Mouse (Mus musculus): ENCODE measurements at regions not wholly inside any gene's neighbourhood (a gene's known extent, or its start where the extent isn't known, plus 50 kb on each side); places are given as distances from the start of the nearest gene placed in this dataset.

GRCm38 (mm10) chr15:93189266-93189855, 85.6 kb downstream of the Gxylt1 start:
- Histone ChIP-seq H3K36me3 (ENCODE audit: insufficient read depth) (no peaks in the 10 kb centered on the region), H3K27me3 (ENCODE audit: insufficient read depth, low read length) (no peaks in the 10 kb centered on the region), H3K4me2 (ENCODE audit: low read depth) (no peak overlapping the region), H3K4me3 (ENCODE audit: low read depth, low read length) (no peak overlapping the region), H3K4me1 (ENCODE audit: insufficient read depth) (no peaks in the 10 kb centered on the region), H3K9ac (no peak overlapping the region), H3K9me3 (ENCODE audit: low read length) (no peaks in the 10 kb centered on the region), H3K27ac (ENCODE audit: low read depth, low read length) (no peak overlapping the region)
- ATAC-seq (no peak), DNase-seq (no peak)
- WGBS, result 92% methylated on average over 7 of the region's 7 CpGs
- no peak for TF ChIP-seq CTCF (IDR thresholded peaks at IDR 0.05; ENCODE audit: low read depth)

GRCm38 (mm10) chr15:93176221-93176620, 98.8 kb downstream of the Gxylt1 start:
- H3K27me3 ChIP-seq (ENCODE audit: insufficient read depth, low read length), result no peaks in the 10 kb centered on the region
- H3K4me1 ChIP-seq (ENCODE audit: insufficient read depth), result no peaks in the 10 kb centered on the region
- WGBS, result 54% methylated on average over 5 of the region's 5 CpGs
- no peak overlapping the region for H3K9ac ChIP-seq
- no peak overlapping the region for H3K4me3 ChIP-seq (ENCODE audit: low read depth, low read length)
- DNase-seq (no peak), ATAC-seq (no peak)
- TF ChIP-seq CTCF (IDR thresholded peaks at IDR 0.05; ENCODE audit: low read depth), result no peak
- no peak overlapping the region for H3K4me2 ChIP-seq (ENCODE audit: low read depth)
- H3K27ac ChIP-seq (ENCODE audit: low read depth, low read length), result no peak overlapping the region
- H3K36me3 ChIP-seq (ENCODE audit: insufficient read depth), result no peaks in the 10 kb centered on the region
- H3K9me3 ChIP-seq (ENCODE audit: low read length), result no peaks in the 10 kb centered on the region

GRCm38 (mm10) chr15:93168784-93169183, 106.2 kb downstream of the Gxylt1 start:
- no peaks in the 10 kb centered on the region for H3K9me3 ChIP-seq (ENCODE audit: low read length)
- no peaks in the 10 kb centered on the region for H3K4me1 ChIP-seq (ENCODE audit: insufficient read depth)
- no peak overlapping the region for H3K27ac ChIP-seq (ENCODE audit: low read depth, low read length)
- no peak overlapping the region for H3K4me3 ChIP-seq (ENCODE audit: low read depth, low read length)
- no peaks in the 10 kb centered on the region for H3K27me3 ChIP-seq (ENCODE audit: insufficient read depth, low read length)
- 84% methylated on average over 3 of the region's 3 CpGs for WGBS
- no peak for DNase-seq
- no peaks in the 10 kb centered on the region for H3K36me3 ChIP-seq (ENCODE audit: insufficient read depth)
- no peak for ATAC-seq
- no peak overlapping the region for H3K9ac ChIP-seq
- no peak overlapping the region for H3K4me2 ChIP-seq (ENCODE audit: low read depth)
- TF ChIP-seq CTCF (IDR thresholded peaks at IDR 0.05; ENCODE audit: low read depth), result no peak

- Histone ChIP-seq H3K27ac (ENCODE audit: low read depth, low read length) (no peak overlapping the region), H3K9ac (no peak overlapping the region), H3K4me1 (ENCODE audit: insufficient read depth) (no peaks in the 10 kb centered on the region), H3K4me3 (ENCODE audit: low read depth, low read length) (no peak overlapping the region), H3K4me2 (ENCODE audit: low read depth) (no peak overlapping the region), H3K9me3 (ENCODE audit: low read length) (no peaks in the 10 kb centered on the region), H3K27me3 (ENCODE audit: insufficient read depth, low read length) (no peaks in the 10 kb centered on the region), H3K36me3 (ENCODE audit: insufficient read depth) (no peaks in the 10 kb centered on the region)
- no peak for DNase-seq
- 88% methylated on average over 9 of the region's 9 CpGs for WGBS
- ATAC-seq, result no peak
- TF ChIP-seq CTCF (IDR thresholded peaks at IDR 0.05; ENCODE audit: low read depth), result no peak
These were observed 107.5 kb downstream of the Gxylt1 start for GRCm38 (mm10) chr15:93167451-93167850.

GRCm38 (mm10) chr15:93161924-93162910, 112.8 kb downstream of the Gxylt1 start:
- H3K27ac ChIP-seq (ENCODE audit: low read depth, low read length), result no peak overlapping the region; the same call in 1 of the 2 replicates
- 61% methylated on average over 25 of the region's 25 CpGs for WGBS
- no peak overlapping the region for H3K4me3 ChIP-seq (ENCODE audit: low read depth, low read length)
- 0 out of 2 replicates have a peak, but pooled peaks have one; percentile 32 for ATAC-seq
- peak; percentile 18 for DNase-seq
- no peak overlapping the region for H3K9ac ChIP-seq
- no peak overlapping the region for H3K4me2 ChIP-seq (ENCODE audit: low read depth)
- H3K4me1 ChIP-seq (ENCODE audit: insufficient read depth), result no peaks in the 10 kb centered on the region
- no peaks in the 10 kb centered on the region for H3K27me3 ChIP-seq (ENCODE audit: insufficient read depth, low read length)
- H3K9me3 ChIP-seq (ENCODE audit: low read length), result no peaks in the 10 kb centered on the region
- TF ChIP-seq CTCF (IDR thresholded peaks at IDR 0.05; ENCODE audit: low read depth), result no peak
- H3K36me3 ChIP-seq (ENCODE audit: insufficient read depth), result no peaks in the 10 kb centered on the region

GRCm38 (mm10) chr15:93161329-93161728, 113.7 kb downstream of the Gxylt1 start:
- no peak overlapping the region for H3K4me3 ChIP-seq (ENCODE audit: low read depth, low read length)
- no peak overlapping the region for H3K4me2 ChIP-seq (ENCODE audit: low read depth)
- ATAC-seq, result peak; percentile 50; the same call in 1 of the 2 replicates
- TF ChIP-seq CTCF (IDR thresholded peaks at IDR 0.05; ENCODE audit: low read depth), result no peak
- no peaks in the 10 kb centered on the region for H3K36me3 ChIP-seq (ENCODE audit: insufficient read depth)
- H3K27me3 ChIP-seq (ENCODE audit: insufficient read depth, low read length), result no peaks in the 10 kb centered on the region
- no peaks in the 10 kb centered on the region for H3K9me3 ChIP-seq (ENCODE audit: low read length)
- no peaks in the 10 kb centered on the region for H3K4me1 ChIP-seq (ENCODE audit: insufficient read depth)
- DNase-seq, result peak; percentile 35
- 43% methylated on average over 7 of the region's 7 CpGs for WGBS
- H3K9ac ChIP-seq, result no peak overlapping the region
- no peak overlapping the region; the same call in 1 of the 2 replicates for H3K27ac ChIP-seq (ENCODE audit: low read depth, low read length)

- Histone ChIP-seq H3K27ac (ENCODE audit: low read depth, low read length) (no peak overlapping the region), H3K27me3 (ENCODE audit: insufficient read depth, low read length) (no peaks in the 10 kb centered on the region), H3K36me3 (ENCODE audit: insufficient read depth) (no peaks in the 10 kb centered on the region), H3K4me3 (ENCODE audit: low read depth, low read length) (no peak overlapping the region), H3K4me1 (ENCODE audit: insufficient read depth) (no peaks in the 10 kb centered on the region), H3K9me3 (ENCODE audit: low read length) (no peaks in the 10 kb centered on the region), H3K9ac (no peak overlapping the region), H3K4me2 (ENCODE audit: low read depth) (no peak overlapping the region)
- no peak for TF ChIP-seq CTCF (IDR thresholded peaks at IDR 0.05; ENCODE audit: low read depth)
- DNase-seq (no peak), ATAC-seq (peak; percentile 18; the same call in 1 of the 2 replicates)
- WGBS, result 79% methylated on average over 3 of the region's 3 CpGs
These were observed 119.2 kb downstream of the Gxylt1 start for GRCm38 (mm10) chr15:93155756-93156155.
